ENCODE assay signal across 18 mouse cellular contexts in the genomic region with DNA sequence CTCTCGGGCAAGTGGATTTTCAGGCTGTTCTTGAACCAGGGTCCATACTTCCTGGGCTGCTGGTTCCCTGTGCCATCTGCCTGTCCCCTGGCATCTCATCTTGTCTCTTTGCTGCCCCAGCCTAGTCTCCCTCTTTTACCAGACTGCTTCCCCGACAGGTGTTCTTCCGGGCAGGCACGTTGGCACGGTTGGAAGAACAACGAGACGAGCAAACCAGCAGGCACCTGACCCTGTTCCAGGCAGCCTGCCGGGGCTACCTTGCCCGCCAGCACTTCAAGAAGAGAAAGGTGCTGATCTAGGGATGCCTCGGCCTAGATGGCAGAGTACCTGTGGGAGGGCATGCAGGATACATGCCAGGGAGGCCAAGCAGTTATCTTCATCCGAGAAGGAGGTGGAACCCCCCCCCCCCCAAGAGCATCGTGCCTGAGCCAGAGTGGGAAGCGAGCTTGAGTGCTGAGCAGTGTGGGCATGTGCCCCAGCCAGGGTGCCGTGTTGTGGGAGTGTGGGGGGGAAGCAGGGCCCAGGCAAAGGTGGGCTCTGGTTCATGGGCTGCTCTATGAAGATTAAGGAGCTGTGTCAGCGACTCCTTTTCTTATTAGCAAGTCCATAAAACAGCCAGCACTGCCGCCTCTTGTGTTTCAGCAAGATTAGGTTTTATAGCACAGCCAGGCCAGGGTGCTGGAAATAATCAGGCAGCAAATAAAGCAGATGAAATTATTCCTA. TPM values are rescaled to one million over a fixed set of nuclear protein-coding genes. Genes with fewer than 3 reads are reported as not detected.
A peak's percentile ranks its signal among the peaks of the same experiment; 100 is the strongest.
DNase-seq lines count a peak whose midpoint lies in the region; ATAC-seq lines count a peak whose summit lies in the region.
"Had no signal": no experiment of that assay in that cellular context is flagged by ENCODE, and none has a peak within 500 bp of the region (broad histone marks: within the 10 kb centered on the region; RNA-seq: fewer than 3 reads in every experiment).

No protein-coding gene starts in this region.

- no peaks in the 10 kb centered on the region for H3K9me3 ChIP-seq in hindbrain, embryonic 14.5 days (ENCODE audit: control insufficient read depth, low read length)
- no peaks in the 10 kb centered on the region for H3K9me3 ChIP-seq in hindbrain, embryonic 10.5 days
- H3K9me3 ChIP-seq: heart, embryonic 12.5 days; liver, embryonic 15.5 days had no signal

- no peak for DNase-seq in hindbrain, embryonic 14.5 days (ENCODE audit: low spot score)
- DNase-seq in hindbrain, embryonic 10.5 days (ENCODE audit: low spot score) = no peak
- DNase-seq in MN1 (ENCODE audit: low spot score) = peak; percentile 32
- peak; percentile 95 for DNase-seq in cerebellum, adult 11-12 months
- peak; percentile 84 to 86 for DNase-seq in cerebellum, postnatal 36 days
- DNase-seq in right cerebral cortex, adult 18-20 months = no peak
- no peak for DNase-seq in Muller cell, postnatal 12 days (ENCODE audit: inconsistent ontology term)
- DNase-seq: adrenal gland, adult 2 months; gastrocnemius, postnatal 36 days; heart, postnatal 36 days; left cerebral cortex, postnatal 4 days; lung, postnatal 14 days; right cerebral cortex, postnatal 4 days; thymus, adult 2 months had no signal

- WGBS in hindbrain, embryonic 14.5 days = 82% methylated on average over 16 of the region's 16 CpGs
- 87% methylated on average over 16 of the region's 16 CpGs for WGBS in hindbrain, embryonic 10.5 days

- peak overlapping the region; percentile 67 for H3K27ac ChIP-seq in hindbrain, embryonic 14.5 days
- H3K27ac ChIP-seq in hindbrain, embryonic 10.5 days = no peak overlapping the region
- H3K27ac ChIP-seq: liver, embryonic 15.5 days had no signal

- no peak overlapping the region for H3K9ac ChIP-seq in hindbrain, embryonic 14.5 days
- H3K9ac ChIP-seq: heart, embryonic 12.5 days; liver, embryonic 15.5 days had no signal

- peaks cover 13% of the 10 kb centered on the region; the same call in 1 of the 2 replicates for H3K4me1 ChIP-seq in hindbrain, embryonic 14.5 days (replicated peaks; ENCODE audit: control insufficient read depth, insufficient read depth, low read length)
- peaks cover 46% of the 10 kb centered on the region for H3K4me1 ChIP-seq in hindbrain, embryonic 10.5 days (replicated peaks)
- H3K4me1 ChIP-seq: liver, embryonic 15.5 days had no signal

- no peak overlapping the region for H3K4me3 ChIP-seq in hindbrain, embryonic 14.5 days (replicated peaks; ENCODE audit: low read length)
- H3K4me3 ChIP-seq in hindbrain, embryonic 10.5 days = no peak overlapping the region
- H3K4me3 ChIP-seq: heart, embryonic 12.5 days; liver, embryonic 15.5 days; myocyte had no signal

- peaks cover 84% of the 10 kb centered on the region for H3K36me3 ChIP-seq in hindbrain, embryonic 14.5 days (replicated peaks; ENCODE audit: control insufficient read depth, insufficient read depth)
- H3K36me3 ChIP-seq in hindbrain, embryonic 10.5 days = peaks cover 90% of the 10 kb centered on the region

- no peak overlapping the region for H3K4me2 ChIP-seq in hindbrain, embryonic 14.5 days (replicated peaks)
- H3K4me2 ChIP-seq: heart, embryonic 12.5 days; liver, embryonic 15.5 days had no signal

- no peaks in the 10 kb centered on the region for H3K27me3 ChIP-seq in hindbrain, embryonic 14.5 days (ENCODE audit: control insufficient read depth, insufficient read depth, low read length)
- H3K27me3 ChIP-seq in hindbrain, embryonic 10.5 days (ENCODE audit: insufficient read depth, poor library complexity, severe bottlenecking) = peaks cover 35% of the 10 kb centered on the region
- H3K27me3 ChIP-seq: heart, embryonic 12.5 days; liver, embryonic 15.5 days had no signal

- ATAC-seq in hindbrain, embryonic 14.5 days (ENCODE audit: low FRiP score) = no peak
- ATAC-seq: intestine, postnatal 0 days had no signal

RNA-seq across cellular contexts. Expression of gene Gm10277, which starts 53.1 kb away (rescaled TPM):
- 0.69 and 1.4 TPM in 2 replicates for polyA plus RNA-seq in hindbrain, embryonic 14.5 days (2014; fragmentation: Nextera tagmentation; extraction: Ambion mirVana)
- 1.5 and 2.0 TPM in 2 replicates for polyA plus RNA-seq in hindbrain, embryonic 10.5 days (2016; fragmentation: Nextera tagmentation; extraction: Ambion mirVana)
- polyA plus RNA-seq: adrenal gland, adult 2 months; thymus, adult 2 months had no signal

RNA-seq across cellular contexts. Expression of gene Pipox, which starts 53.2 kb away (rescaled TPM):
- 2.8 and 6.1 TPM in 2 replicates for polyA plus RNA-seq in hindbrain, embryonic 14.5 days (2014; fragmentation: Nextera tagmentation; extraction: Ambion mirVana)
- polyA plus RNA-seq in hindbrain, embryonic 10.5 days (2016; fragmentation: Nextera tagmentation; extraction: Ambion mirVana) = 7.3 and 13.1 TPM in 2 replicates
- polyA plus RNA-seq: myocyte had no signal

Comparison
In these comparisons a context has a peak if more than half of its experiments do, and no peak if none do; other contexts are left out.
1. DNase-seq: peak in MN1 (single experiment), cerebellum, adult 11-12 months (single experiment) and cerebellum, postnatal 36 days (2 of 2); none in hindbrain, embryonic 14.5 days (single experiment), hindbrain, embryonic 10.5 days (single experiment), right cerebral cortex, adult 18-20 months (single experiment) and Muller cell, postnatal 12 days (single experiment).